Mouse (Mus musculus) G1E-ER4 (cell line): ENCODE results near the gene Pced1b. TPM values are rescaled to one million over a fixed set of nuclear protein-coding genes. Genes with fewer than 3 reads are reported as not detected.

Experiments used
- GATA1 ChIP-seq: IDR thresholded peaks from one replicate; pipeline ENCODE4 v1.8.0; 2012; ENCODE audit warnings: low read length, inconsistent platforms
- polyA plus RNA-seq: library from polyadenylated mRNA; stranded (reverse); fragments of >175 nt; gene quantifications from 2 replicates; pipeline ENCODE4 v1.2.3, GENCODE M21; 2012

Pced1b gene
- polyA plus RNA-seq, 1 experiment = 4.3 TPM

- TF ChIP-seq GATA1 = no peak
These were observed 99.0 kb downstream of the Pced1b start for GRCm38 (mm10) chr15:97345917-97346316.

DNA sequence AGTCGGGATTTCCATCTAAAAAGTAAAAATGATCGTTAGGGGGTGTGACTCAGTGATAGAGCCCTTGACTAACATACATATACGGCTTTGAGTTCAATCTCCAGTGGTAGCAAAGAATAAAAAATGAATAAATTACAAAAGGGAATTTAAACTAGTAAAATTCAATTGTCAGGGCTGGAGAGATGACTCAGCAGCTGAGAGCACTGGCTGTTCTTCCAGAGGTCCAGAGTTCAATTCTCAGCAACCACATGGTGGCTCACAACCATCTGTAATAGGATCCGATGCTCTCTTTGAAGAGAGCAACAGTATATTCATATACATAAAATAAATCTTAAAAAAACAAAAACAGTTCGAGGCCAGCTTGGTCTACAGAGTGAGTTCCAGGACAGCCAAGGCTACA is 99.5 kb downstream of the Pced1b start:
- TF ChIP-seq GATA1 = no peak

GRCm38 (mm10) chr15:97346897-97347296 is 100.0 kb downstream of the Pced1b start:
- no peak for TF ChIP-seq GATA1

DNA sequence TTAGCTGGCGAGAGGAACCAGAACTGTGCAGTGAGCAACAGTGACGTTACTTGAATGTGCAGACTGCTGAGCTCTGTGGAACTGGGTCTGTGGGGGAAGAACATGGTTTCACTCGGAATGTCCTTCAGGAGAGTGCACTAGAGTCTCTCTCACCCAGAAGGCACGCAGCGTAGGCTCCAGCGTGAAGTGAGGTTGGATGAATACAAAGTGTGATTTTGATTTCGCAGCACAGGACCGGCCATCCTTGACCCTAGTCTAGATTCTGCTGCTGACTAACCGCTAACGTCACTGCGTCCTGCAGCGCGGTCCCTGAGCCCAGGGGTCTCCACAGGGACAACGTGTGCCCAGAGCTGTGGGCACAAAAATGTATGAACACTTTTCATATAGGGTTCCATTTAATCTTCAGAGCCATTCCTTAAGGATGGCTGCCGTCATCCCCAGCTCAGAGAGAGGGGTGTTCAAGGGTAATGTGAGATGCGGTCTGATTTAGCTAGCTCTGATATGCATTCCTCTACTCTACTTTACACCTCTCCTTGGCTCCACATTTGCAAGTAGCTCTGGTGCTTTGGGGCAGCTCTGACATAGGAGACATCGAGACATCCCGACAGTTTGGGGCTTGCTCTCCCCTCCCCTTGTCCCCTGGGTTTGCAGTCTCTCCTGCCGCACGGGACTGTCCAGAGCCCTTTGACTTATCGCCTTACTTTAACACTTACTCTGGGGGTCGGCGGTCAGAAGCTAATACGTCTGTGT is 101.8 kb downstream of the Pced1b start:
- no peak for TF ChIP-seq GATA1

DNA sequence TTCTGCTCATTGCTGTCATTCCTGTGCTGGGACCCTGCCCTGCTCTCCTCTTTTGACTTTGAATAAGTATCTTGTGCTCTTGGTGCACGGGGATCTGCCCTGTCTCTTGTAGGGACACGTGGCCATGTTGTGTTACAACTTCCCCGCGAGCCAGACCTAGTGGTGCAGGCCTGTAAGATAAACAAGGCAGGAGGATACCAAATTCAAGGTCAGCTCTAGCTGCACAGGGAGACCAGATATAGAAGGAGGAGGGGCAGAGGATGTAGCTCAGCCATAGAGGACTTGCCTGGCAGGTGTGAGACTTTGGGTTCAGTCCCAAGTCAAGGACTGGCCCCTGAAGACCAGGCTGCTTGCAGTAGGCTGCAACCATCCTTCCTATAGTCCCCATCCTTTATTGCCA is 103.6 kb downstream of the Pced1b start:
- TF ChIP-seq GATA1 = no peak

- no peak for TF ChIP-seq GATA1
These were observed 104.1 kb downstream of the Pced1b start for GRCm38 (mm10) chr15:97351016-97351415.

DNA sequence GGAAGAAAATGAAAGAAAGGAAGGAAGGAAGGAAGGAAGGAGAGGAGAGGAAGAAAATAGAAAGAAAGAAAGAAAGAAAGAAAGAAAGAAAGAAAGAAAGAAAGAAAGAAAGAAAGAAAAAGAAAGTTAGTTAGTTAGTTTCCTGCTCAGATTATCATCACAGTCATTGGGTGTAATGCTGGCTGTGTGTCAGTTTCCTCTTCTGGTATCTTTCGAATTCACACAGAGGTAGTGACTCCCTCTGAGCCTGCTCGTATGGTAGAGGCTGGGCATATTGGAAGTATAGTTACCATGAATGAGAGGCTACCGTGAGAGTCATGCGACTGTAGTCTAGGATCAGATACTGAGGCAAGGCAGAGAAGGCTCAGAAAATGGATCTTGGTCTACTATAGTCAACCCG is 104.8 kb downstream of the Pced1b start:
- TF ChIP-seq GATA1 = no peak

- no peak for TF ChIP-seq GATA1
These were observed 108.9 kb downstream of the Pced1b start for GRCm38 (mm10) chr15:97355676-97356303.

- no peak for TF ChIP-seq GATA1
These were observed 110.1 kb downstream of the Pced1b start for GRCm38 (mm10) chr15:97357016-97357415.

DNA sequence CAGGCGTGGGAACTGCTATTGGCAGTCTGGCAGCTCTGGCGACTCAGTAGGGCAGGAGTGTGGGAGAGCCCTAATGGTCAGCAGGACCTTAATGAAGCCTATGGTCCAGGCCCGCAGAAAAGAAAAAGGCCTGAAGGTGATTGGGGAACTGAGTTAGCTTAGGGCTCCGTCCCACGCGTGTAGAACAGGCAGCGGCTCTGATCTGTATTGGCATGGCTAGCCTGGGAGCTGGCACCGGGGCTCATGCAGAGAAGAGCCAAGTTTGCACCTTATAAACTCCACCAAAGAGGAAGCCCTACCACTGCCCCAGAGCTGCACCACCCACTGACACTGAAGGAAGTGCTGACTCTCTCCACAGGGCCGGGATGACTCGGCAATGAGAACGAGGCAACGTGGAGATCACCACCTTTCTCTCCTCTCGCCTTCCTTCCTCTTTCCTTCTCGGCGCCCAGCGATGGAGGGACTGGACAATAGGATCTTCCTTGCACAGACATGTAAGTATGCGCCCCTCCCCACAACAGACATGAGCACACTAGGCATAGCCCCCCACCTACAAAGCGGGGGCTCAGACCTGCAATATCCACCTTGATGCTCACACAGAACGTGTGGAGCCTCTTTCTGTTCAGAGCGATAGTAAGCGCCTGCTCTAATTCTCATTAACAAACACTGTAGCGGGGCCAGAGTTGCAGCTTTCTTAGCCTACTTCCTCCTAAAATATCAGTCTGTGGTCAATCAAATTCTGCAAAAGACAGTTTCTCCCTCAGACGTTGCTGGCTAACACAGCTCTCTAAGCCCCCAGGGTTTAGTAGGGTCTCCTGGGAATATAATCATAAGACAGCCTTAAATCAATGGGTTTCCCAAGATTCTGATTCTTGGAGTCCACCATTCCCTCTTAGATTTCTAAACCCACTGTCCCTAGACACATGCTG is 114.2 kb downstream of the Pced1b start:
- TF ChIP-seq GATA1 = no peak

DNA sequence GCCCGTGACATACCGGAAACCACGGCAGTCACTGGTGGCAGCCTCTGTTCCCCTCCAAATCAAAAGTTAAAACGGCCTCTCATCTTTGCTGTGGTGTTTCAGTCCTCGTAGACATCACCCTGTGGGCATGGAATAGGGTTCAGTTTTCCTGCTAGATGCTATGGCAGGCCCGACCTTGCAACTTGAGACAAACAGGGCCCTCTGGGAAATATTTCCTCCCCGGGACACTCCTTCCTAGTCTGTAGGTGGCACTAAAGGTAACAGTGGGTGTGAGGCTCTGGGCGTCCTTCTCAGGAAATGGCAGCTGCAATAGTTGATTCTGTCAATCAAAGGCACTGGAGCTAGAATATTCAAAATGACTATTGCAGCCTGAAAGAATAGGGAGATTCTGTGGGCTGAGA is 114.9 kb downstream of the Pced1b start:
- no peak for TF ChIP-seq GATA1

- TF ChIP-seq GATA1 = no peak
These were observed 118.1 kb downstream of the Pced1b start for GRCm38 (mm10) chr15:97364968-97365367.

DNA sequence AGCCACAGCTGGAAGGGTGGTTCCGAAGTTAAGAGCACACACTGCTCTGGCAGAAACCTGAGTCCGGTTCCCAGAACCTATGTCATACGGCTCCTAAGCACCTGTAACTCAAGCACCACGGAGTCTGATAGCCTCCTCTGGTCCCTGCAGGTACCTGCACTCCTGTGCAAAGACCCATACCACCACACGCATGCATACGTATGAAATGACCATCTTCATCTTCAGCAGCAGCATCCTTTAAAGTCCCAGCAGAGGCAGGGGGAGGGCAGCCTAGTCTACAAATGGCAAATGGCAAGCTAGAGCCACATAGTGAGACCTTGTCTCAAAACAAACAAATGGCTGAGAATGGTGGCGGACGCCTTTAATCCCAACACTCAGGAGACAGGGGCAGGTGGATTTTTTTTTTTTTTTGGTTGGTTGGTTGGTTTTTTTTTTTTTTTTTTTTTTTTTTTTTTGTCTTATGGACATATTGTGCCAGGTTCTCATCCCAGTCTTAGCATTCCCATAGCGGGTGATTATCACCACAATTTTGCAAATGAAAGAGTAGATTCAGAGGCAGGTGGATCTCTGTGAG is 121.2 kb downstream of the Pced1b start:
- no peak for TF ChIP-seq GATA1

GRCm38 (mm10) chr15:97368631-97369030 is 121.7 kb downstream of the Pced1b start:
- no peak for TF ChIP-seq GATA1

DNA sequence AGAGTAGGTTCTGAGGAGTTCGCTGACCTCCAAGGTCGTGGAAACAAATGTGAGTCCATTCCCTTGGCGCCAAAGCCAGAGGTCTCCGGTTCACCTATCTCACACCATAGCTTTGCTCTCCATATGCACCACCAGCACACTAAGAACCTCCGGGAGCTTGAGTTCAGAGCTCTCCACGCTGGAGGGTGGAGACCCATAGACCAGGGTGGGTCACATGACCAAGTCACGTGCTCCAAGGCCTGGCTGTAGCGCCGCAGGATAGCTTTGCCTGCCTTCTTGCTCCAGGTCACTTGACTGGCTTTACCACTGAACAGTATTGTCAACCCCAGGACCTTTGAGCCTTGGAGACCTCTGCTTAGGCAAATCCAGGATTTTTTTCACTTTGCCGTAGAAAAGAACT is 122.2 kb downstream of the Pced1b start:
- no peak for TF ChIP-seq GATA1

DNA sequence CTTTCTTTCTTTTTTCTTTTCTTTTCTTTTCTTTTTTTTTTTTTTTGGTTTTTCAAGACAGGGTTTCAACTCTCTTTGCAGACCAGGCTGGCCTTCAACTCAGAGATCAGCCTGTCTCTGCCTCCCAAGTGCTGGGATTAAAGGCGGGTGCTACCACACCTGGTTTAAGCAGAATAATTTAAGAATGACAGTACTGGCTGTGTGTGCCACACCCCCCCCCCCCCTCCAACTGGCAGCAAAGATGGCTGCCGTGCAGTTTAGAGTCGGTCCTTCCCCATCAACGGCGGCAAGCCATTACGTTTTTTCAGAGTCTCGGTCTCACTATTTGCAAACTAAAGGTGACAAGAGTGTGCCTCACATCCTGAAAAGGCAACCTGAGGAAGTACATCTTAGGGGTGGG is 124.0 kb downstream of the Pced1b start:
- no peak for TF ChIP-seq GATA1
